Mouse (Mus musculus): ENCODE data around the gene Cachd1. TPM values are rescaled to one million over a fixed set of nuclear protein-coding genes. Genes with fewer than 3 reads are reported as not detected.

Gene Cachd1
- polyA plus RNA-seq, 1 experiment from 2014 or later = 4.2 TPM

DNA sequence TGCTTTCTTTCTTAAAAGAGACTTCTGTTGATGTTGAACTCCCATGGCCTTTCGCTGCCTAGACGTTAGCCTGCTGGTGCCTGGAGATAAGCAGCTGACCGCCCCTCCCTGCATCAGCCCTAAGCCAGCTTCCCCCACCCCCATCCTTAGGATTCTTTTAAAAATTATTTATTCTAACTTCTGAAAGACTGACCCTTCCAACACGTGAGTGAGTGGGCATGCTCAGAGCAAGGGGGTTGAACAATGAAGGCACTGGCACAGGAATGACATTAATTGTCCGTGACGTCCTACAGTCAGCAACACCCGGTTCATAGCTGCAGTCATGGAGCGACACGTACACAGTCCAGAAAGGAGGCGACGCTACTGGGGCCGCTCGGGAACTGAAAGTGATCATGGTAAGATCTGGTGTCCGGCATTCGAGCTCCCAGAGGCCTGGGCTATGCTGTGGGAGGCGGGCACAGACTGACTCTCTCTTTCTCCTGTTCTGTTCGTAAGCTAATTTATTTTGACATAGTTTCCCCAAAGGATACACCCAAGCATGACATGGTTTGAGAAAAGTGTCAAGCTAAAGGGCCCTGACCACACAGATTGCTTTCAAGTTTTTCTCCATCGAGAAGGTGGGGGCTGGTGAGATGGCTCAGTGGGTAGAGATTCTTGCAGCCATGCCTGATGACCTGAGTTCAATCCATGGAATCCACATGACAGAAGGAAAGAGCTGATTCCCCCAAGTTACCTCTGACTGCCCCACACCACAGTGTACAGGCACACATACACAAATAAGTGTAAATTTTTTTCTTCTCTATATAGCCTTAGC, 218.2 kb downstream of the Cachd1 start:
- H3K36me3 ChIP-seq (replicated peaks; ENCODE audit: insufficient read depth, low read length) = no peaks in the 10 kb centered on the region
- peak overlapping the region; percentile 92 for H3K27ac ChIP-seq (ENCODE audit: low read depth)
- no peaks in the 10 kb centered on the region for H3K27me3 ChIP-seq (ENCODE audit: insufficient read depth, low read length)
- H3K9me3 ChIP-seq (ENCODE audit: low read length) = no peaks in the 10 kb centered on the region
- TF ChIP-seq CTCF (IDR thresholded peaks at IDR 0.05; ENCODE audit: low read depth) = no peak
- TF ChIP-seq EP300 (IDR thresholded peaks at IDR 0.05; ENCODE audit: low read depth) = peak; percentile 93
- peak overlapping the region; percentile 55 for H3K4me2 ChIP-seq (ENCODE audit: low read depth, low read length)
- H3K4me3 ChIP-seq (ENCODE audit: low read depth, low read length) = peak overlapping the region; percentile 45
- H3K4me1 ChIP-seq (ENCODE audit: insufficient read depth) = peaks cover 9% of the 10 kb centered on the region
- peak; percentile 73 for DNase-seq
- 52% methylated on average over 18 of the region's 18 CpGs for WGBS (ENCODE audit: insufficient replicate concordance)
- ATAC-seq = peak; percentile 94
- peak overlapping the region; percentile 51 for H3K9ac ChIP-seq (replicated peaks)

DNA sequence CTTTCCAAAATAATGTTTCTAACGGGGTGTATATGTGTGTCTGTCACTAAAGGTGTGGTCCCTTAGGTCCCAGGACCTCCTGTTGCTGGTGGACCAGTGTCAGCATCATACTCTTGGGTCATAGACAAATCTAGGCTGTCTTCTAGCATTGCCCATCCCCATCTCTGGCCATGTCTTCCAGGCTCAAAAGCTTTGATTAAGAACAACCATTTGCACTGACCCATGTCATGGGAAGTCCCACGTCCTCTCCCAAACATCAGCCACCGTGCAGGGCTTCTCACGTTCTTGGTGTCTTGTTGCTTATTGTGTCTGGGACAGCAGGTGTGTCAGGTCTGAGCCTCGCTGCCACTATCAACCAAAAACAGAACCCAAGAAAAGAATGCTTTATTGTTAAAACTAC, 219.1 kb downstream of the Cachd1 start:
- Histone ChIP-seq H3K27me3 (ENCODE audit: insufficient read depth, low read length) (no peaks in the 10 kb centered on the region), H3K4me3 (ENCODE audit: low read depth, low read length) (peak overlapping the region; percentile 45), H3K9me3 (ENCODE audit: low read length) (no peaks in the 10 kb centered on the region), H3K9ac (replicated peaks) (peak overlapping the region; percentile 51), H3K4me2 (ENCODE audit: low read depth, low read length) (peak overlapping the region; percentile 55), H3K4me1 (ENCODE audit: insufficient read depth) (peaks cover 9% of the 10 kb centered on the region), H3K27ac (ENCODE audit: low read depth) (peak overlapping the region; percentile 92; the same call in 1 of the 2 replicates), H3K36me3 (replicated peaks; ENCODE audit: insufficient read depth, low read length) (no peaks in the 10 kb centered on the region)
- WGBS (ENCODE audit: insufficient replicate concordance) = 79% methylated on average over 5 of the region's 5 CpGs
- ATAC-seq (no peak), DNase-seq (no peak)
- TF ChIP-seq EP300 (IDR thresholded peaks at IDR 0.05; ENCODE audit: low read depth) = no peak
- TF ChIP-seq CTCF (IDR thresholded peaks at IDR 0.05; ENCODE audit: low read depth) = no peak

DNA sequence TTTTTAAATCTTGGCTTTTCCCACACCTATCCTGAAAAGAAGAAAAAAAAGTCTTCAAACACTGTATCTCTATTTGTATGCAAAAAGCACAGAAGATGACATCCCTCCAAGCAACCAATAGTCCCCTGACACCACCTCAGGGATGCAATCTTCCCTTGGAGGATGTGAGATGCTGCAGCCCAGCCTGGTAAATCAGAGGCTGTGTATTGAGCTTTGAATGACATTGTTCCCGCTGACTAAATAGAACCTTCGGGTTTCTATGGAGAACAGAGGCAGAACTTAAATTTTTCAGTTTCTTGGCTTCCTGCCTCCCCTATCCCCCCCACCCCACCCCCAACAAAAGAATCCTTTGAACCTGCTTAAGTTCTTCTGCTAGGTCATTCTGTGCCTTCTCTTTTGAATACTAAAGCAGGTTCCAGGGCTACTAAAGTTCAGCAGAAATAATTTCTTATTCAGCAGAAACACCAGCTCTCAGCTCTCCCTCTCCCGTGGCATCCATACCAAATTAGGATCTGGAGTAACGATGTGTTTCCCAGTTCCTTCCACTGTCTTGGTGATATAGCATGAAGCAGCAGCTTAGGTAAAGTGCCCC, 219.7 kb downstream of the Cachd1 start:
- no peak for DNase-seq
- Histone ChIP-seq H3K9ac (replicated peaks) (no peak overlapping the region), H3K36me3 (replicated peaks; ENCODE audit: insufficient read depth, low read length) (no peaks in the 10 kb centered on the region), H3K4me2 (ENCODE audit: low read depth, low read length) (peak overlapping the region; percentile 55), H3K27me3 (ENCODE audit: insufficient read depth, low read length) (no peaks in the 10 kb centered on the region), H3K4me3 (ENCODE audit: low read depth, low read length) (peak overlapping the region; percentile 45), H3K27ac (ENCODE audit: low read depth) (peak overlapping the region; percentile 92; the same call in 1 of the 2 replicates), H3K9me3 (ENCODE audit: low read length) (no peaks in the 10 kb centered on the region), H3K4me1 (ENCODE audit: insufficient read depth) (peaks cover 9% of the 10 kb centered on the region)
- ATAC-seq = no peak
- WGBS (ENCODE audit: insufficient replicate concordance) = 87% methylated on average over 4 of the region's 4 CpGs
- TF ChIP-seq EP300 (IDR thresholded peaks at IDR 0.05; ENCODE audit: low read depth) (no peak), CTCF (IDR thresholded peaks at IDR 0.05; ENCODE audit: low read depth) (no peak)

DNA sequence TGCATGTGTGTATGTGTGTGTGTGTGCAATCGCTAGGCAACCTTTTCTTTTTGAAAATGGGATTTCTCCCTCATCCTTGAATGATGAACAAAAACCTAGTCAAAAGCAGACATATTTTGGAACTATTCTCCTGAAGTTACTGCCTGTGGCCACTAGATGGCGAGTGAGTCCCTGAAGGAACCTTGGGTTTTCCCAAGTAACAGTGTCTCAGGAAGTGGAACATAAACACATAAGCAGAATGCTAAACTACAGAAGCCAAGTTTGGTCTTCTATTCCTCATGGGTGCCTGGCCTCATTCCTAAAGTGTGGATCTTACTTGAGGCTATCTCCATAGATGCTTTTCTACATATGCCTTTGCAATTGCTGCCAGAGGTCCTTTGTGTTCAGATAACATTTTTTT, 221.7 kb downstream of the Cachd1 start:
- peaks cover 4% of the 10 kb centered on the region for H3K4me1 ChIP-seq (ENCODE audit: insufficient read depth)
- H3K9me3 ChIP-seq (ENCODE audit: low read length) = no peaks in the 10 kb centered on the region
- peak; percentile 43 for DNase-seq
- no peaks in the 10 kb centered on the region for H3K27me3 ChIP-seq (ENCODE audit: insufficient read depth, low read length)
- no peak overlapping the region for H3K9ac ChIP-seq (replicated peaks)
- peak overlapping the region; percentile 2; the same call in 1 of the 2 replicates for H3K4me2 ChIP-seq (ENCODE audit: low read depth, low read length)
- H3K36me3 ChIP-seq (replicated peaks; ENCODE audit: insufficient read depth, low read length) = no peaks in the 10 kb centered on the region
- no peak overlapping the region for H3K27ac ChIP-seq (ENCODE audit: low read depth)
- no peak overlapping the region for H3K4me3 ChIP-seq (ENCODE audit: low read depth, low read length)
- ATAC-seq = no peak
- WGBS (ENCODE audit: insufficient replicate concordance) = 12% methylated on average over 2 of the region's 2 CpGs
- TF ChIP-seq EP300 (IDR thresholded peaks at IDR 0.05; ENCODE audit: low read depth) (no peak), CTCF (IDR thresholded peaks at IDR 0.05; ENCODE audit: low read depth) (peak; percentile 96)

DNA sequence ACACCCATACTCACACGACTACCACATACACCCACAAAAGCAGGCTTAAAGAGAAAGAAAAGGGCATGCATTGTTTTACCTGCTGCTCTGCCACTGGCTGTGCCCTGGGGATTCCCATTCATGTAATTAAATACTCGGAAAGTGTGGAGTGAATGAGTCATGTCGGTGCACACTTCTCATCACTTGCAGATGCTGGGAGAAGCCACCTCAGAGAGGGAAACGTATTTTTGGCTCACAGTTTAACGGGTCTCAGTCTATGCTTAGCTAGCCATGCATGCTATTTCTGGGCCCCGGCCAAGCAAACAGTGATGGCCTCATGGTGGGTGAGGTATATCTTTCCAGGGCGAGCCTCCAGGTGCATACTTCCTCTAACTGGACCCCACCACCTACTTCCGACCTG, 222.4 kb downstream of the Cachd1 start:
- Histone ChIP-seq H3K27me3 (ENCODE audit: insufficient read depth, low read length) (no peaks in the 10 kb centered on the region), H3K4me1 (ENCODE audit: insufficient read depth) (no peaks in the 10 kb centered on the region), H3K4me2 (ENCODE audit: low read depth, low read length) (no peak overlapping the region), H3K36me3 (replicated peaks; ENCODE audit: insufficient read depth, low read length) (no peaks in the 10 kb centered on the region), H3K9ac (replicated peaks) (no peak overlapping the region), H3K4me3 (ENCODE audit: low read depth, low read length) (no peak overlapping the region), H3K9me3 (ENCODE audit: low read length) (no peaks in the 10 kb centered on the region), H3K27ac (ENCODE audit: low read depth) (no peak overlapping the region)
- ATAC-seq = no peak
- DNase-seq = no peak
- 85% methylated on average over 8 of the region's 8 CpGs for WGBS (ENCODE audit: insufficient replicate concordance)
- TF ChIP-seq CTCF (IDR thresholded peaks at IDR 0.05; ENCODE audit: low read depth) (no peak), EP300 (IDR thresholded peaks at IDR 0.05; ENCODE audit: low read depth) (no peak)

DNA sequence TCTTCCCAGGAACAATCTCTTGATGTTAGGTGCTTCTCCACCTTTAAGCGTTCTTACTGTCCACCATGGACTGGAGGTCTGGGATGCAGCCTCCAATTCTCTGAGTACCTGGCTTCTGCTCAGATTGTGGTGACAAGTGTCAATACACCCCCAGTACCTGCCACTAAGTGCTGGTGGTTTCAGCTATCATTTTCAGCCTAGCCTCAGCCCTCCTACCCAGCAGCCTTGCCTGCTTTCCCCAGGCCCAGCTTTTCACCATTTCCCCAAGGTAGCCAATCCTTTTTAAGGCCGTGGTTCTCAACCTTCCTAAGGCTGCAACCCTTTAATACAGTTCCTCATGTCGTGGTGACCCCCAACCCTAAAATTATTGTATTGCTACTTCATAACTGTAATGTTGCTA, 224.1 kb downstream of the Cachd1 start:
- no peaks in the 10 kb centered on the region for H3K27me3 ChIP-seq (ENCODE audit: insufficient read depth, low read length)
- no peak for DNase-seq
- H3K4me3 ChIP-seq (ENCODE audit: low read depth, low read length) = no peak overlapping the region
- H3K4me1 ChIP-seq (ENCODE audit: insufficient read depth) = no peaks in the 10 kb centered on the region
- no peak for ATAC-seq
- TF ChIP-seq EP300 (IDR thresholded peaks at IDR 0.05; ENCODE audit: low read depth) = no peak
- H3K27ac ChIP-seq (ENCODE audit: low read depth) = no peak overlapping the region
- 82% methylated on average over 3 of the region's 3 CpGs for WGBS (ENCODE audit: insufficient replicate concordance)
- H3K9ac ChIP-seq (replicated peaks) = no peak overlapping the region
- H3K4me2 ChIP-seq (ENCODE audit: low read depth, low read length) = no peak overlapping the region
- H3K9me3 ChIP-seq (ENCODE audit: low read length) = no peaks in the 10 kb centered on the region
- H3K36me3 ChIP-seq (replicated peaks; ENCODE audit: insufficient read depth, low read length) = no peaks in the 10 kb centered on the region

All from liver, postnatal 0 days (tissue).